Mouse (Mus musculus): ENCODE data around the gene Trim3. TPM values are rescaled to one million over a fixed set of nuclear protein-coding genes. Genes with fewer than 3 reads are reported as not detected.

Trim3 gene
- 10 to 100 TPM; 24.0 to 50.0 (median 38.6) TPM for total RNA-seq (2022)

DNA sequence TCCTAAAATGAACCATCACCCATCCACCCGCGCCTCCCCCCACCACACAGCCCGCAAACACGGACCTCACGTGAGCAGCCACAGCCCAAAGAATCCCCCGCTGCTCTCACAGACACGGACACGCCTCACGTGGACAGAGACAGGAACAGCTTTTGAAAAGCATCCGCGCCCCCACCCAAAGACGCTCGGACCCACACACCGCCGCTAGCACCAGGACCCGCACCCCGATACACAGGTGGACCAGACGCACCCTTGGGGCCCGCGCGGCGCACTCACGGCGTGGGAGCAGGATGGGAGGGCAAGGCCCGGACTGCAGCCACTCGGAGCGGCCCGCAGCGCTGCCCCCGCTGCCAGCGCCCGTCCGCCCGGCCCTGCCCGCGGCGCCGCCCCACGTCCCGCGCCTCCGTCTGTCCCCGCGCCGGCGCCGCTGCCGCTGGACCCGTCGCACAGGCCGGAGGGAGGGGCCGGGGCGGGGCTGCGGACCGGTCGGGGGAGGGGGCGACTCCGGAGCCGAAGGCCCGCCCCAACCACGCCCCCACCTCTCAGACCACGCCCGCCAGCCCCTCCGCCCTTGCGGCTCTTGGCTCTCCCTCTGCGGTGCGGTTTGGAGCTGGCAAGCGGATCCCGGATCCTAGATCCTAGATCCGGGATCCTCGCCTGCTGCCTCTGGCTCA is at the start of gene Trim3:
Trim3 (minus strand) TSS at position 445 of the 674 bp plus-strand sequence.
- DNase-seq = peak; percentile 88

DNA sequence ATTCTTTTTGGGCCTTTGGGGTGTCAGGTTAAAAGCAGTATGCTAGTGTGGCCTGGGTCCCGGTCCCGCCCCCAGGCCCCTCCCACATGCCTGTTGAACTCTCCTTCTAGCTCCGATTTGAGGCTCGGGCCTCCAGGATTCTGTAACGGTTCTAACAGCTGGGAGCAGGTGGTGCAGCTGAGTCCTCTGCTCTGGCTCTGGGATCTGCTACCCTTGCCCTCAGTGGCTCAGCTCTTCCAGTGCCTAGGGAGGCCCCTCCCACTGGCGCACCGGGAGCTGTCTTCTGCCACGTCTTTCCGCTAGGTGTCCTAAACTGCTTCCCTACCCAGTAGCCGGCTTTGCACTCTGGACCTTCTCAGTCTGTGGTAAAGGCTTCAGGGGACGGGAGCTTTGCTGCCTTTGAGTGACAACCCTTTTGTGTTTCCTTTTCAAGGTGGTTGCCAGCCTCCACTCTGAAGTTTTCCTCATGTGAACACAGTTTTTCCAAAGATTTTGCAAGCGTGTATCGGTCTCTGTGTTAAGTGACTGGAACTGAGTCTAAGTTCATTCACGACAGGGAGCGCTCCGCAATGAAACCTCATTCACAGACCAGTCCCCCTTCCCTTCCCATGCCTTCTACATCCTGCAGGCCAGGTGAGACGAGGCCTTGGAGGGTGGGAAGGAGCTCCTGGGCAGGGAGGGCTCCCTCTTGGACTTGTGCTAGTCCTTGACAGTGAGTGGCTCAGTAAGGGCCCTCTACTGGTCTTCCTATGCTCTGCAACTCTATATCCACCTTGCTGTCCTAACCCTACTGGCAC is 17.5 kb upstream of the Trim3 start, which contains the start of gene Dnhd1:
Dnhd1 (plus strand) TSS at position 189 of the 797 bp plus-strand sequence.
- peak; percentile 80 for DNase-seq

GRCm38 (mm10) chr7:105641936-105642335 is 8.6 kb upstream of the Trim3 start:
- no peak for DNase-seq

DNA sequence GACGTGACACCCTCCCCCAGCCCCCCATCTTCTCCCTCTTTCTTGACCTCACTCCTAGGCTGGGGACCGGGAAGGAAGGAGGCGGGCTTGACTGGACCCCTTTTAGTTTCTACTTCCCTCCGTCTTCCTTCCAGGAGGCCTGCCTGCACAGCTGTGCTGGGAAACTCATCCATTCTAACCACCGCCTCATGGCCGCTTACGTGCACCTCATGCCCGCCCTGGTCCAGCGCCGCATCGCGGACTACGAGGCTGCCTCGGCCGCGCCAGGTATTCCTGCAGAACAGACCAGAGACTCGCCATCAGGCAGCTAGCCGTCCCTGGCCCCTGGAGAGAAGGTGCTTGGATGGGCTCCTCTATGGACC is 7.5 kb upstream of the Trim3 start:
- no peak for DNase-seq

DNA sequence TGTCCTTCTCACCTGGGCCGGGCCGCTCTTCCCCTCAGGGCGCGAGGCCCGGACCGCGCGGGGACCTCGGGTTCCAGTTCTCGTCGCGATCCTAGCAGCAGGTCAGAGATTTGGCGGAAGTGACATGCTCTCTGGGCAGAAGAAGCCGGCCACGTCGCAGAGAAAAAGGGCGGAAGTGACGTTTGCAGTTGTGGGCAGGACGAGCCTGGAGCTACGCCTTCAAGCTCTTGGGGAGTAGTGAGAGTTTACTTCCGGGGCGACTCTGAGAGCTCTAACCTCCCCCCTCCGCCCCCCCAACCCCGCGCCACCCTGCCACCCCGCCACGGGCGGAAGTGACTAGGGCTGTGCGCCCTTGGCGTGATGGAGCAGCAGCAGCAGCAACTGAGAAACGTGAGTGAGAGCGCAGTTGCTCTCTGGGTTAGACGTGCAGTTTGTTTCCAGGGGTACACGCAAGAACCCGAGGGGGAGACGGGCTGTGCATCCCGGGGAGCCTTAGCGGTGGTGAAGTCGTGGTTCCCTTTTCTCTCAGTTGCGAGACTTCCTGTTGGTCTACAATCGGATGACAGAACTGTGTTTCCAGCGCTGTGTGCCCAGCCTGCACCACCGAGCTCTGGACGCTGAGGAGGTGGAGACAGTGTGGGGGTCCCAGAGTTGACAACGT is 7.0 kb upstream of the Trim3 start, which contains the start of the genes Arfip2 and Gm45799:
Arfip2 (minus strand) TSS at position 184 of the 661 bp plus-strand sequence.
Gm45799 (plus strand) TSS at position 320 of the 661 bp plus-strand sequence.
- peak; percentile 98 for DNase-seq

DNA sequence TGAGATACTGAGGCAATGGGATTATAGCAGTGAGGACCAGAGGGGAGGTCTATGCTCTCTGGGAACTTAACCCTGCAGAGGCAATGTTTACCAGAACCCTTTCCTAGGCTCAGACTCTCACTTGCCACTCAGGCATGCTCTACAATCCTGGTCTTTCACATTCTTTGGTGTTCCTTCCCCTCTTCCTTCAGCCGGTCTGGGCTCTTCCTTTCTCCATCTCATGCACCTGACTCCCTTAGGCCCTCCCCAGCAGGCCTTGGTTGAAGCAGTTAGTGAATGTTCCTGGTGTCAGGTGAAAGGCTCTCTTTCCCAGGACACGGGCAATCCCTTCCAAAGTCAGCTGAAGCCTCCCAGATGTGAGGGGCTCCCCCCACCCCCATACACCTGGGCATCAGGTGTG is 6.4 kb upstream of the Trim3 start, which contains the start of gene Timm10b:
Timm10b (plus strand) TSS at position 301 of the 400 bp plus-strand sequence.
- DNase-seq = no peak

DNA sequence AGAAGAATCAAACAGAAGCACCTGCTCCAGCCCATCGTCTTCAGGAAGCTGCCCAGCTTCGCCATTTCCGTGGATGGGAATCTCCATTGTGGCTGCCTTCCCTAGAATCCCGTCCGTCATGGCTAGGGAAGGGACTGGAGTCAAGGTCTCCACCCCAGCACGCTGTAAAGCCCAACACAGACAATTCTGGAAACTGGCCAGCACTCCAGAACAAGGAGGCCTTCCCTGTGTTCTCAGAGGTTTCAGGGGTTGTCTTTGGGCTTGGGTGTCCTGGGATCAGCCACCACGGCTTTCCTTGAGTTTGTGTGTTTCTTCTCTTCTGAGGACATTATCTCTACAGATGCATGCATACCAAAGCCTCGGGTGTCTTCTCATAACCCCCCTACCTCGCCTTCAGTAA is 5.9 kb upstream of the Trim3 start:
- no peak for DNase-seq

GRCm38 (mm10) chr7:105638776-105639175 is 5.4 kb upstream of the Trim3 start:
- no peak for DNase-seq

DNA sequence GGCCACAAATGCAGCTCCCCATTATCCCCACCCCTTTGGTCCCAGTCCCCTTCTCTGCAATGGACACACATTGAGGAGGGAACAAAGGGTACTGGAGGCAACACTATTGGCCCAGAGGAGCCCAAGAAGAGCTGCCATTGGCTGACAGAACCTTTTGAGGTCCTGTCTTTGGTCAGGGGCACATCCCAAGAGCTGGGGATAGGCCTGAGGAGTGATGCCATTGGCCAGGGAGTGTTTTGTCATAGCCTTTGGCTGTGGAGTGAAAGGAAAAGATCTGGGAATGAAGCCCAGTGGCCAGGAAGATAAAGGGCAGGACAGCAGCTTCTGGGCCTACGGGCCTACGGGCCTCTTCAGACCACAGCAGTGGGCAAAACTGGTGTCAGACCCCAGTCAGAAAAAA is 2.4 kb upstream of the Trim3 start:
- no peak for DNase-seq

GRCm38 (mm10) chr7:105634272-105634920 is 1.0 kb upstream of the Trim3 start:
- DNase-seq = no peak

- no peak for DNase-seq
Observed at GRCm38 (mm10) chr7:105633801-105634135, 397 bp upstream of the Trim3 start.

- no peak for DNase-seq
Observed at GRCm38 (mm10) chr7:105632551-105632972, 809 bp downstream of the Trim3 start.

DNA sequence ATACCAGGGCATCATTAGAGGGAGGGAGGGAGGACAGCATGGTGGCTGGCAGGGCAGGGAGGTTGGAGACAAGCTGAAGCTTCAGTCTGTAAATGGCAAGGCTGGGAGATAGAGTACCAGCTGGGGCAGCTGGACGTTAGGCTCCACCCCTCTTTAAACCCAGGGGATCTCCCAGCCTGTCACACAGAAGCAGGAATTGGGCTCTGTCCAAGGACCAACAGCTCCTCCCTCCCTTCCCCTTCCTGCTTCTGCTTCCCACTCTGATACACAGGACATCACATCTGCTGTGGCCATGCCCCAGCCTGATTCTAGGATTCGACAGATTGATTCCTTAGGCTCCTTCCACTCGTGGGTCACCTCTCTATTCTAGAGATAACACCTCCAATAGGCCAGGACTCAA is 4.7 kb downstream of the Trim3 start:
- peak; percentile 50 for DNase-seq

DNA sequence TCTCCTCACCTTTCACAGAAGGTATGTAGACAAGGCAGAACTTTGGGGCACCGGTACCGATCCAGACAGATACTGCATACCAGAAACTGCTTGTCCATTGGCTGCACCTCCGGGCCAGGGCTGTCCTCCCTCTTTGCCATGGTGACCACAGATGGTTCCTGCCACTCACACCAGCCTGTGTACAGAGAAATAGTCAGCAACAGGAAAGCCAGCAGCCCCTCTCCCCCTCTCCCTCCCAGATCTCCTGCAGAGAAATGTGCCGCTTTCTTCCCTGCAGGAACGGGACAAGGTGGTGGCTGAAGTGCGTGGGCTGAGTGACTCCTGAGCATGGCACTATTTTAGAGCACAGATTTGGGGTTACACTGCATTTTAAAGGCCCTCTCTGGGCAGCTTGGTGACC is 8.0 kb downstream of the Trim3 start:
- DNase-seq = no peak

DNA sequence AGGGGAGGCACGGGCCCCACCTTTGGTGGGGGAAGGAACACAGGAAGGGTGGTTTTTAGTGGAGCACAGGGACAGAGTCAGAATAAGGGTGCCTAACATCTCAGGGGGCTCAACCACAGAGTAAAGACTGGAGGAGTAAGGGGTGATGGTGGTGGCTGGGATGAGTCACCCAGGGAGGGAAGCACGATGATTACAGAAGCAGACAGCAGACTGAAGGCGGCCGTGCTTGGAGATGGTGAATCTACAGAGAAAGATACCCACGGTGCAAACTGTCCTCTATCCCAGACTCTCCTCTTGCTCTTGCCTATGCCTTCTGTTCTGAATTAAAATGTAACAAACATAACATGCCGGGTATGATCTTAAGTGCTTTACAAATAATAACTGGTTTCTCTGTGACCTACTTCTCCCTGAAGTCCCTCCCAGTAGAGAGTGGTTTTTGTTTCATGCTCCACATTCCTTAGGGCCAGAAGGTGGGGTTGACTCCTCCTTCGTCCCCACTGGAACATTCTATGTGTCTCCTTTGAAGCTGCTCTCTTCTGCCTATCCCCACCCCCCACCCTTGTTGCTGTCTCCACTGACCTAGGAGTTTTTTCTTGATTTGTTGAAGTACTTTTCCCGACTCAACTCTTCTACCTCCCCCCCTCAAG is 11.6 kb downstream of the Trim3 start:
- DNase-seq = no peak

- no peak for DNase-seq
Observed at GRCm38 (mm10) chr7:105621053-105621452, 12.3 kb downstream of the Trim3 start.

- no peak for DNase-seq
Observed at GRCm38 (mm10) chr7:105619701-105620100, 13.7 kb downstream of the Trim3 start.

GRCm38 (mm10) chr7:105617810-105618209 is 15.6 kb downstream of the Trim3 start:
- no peak for DNase-seq

GRCm38 (mm10) chr7:105616561-105616960 is 16.8 kb downstream of the Trim3 start:
- DNase-seq = no peak

DNA sequence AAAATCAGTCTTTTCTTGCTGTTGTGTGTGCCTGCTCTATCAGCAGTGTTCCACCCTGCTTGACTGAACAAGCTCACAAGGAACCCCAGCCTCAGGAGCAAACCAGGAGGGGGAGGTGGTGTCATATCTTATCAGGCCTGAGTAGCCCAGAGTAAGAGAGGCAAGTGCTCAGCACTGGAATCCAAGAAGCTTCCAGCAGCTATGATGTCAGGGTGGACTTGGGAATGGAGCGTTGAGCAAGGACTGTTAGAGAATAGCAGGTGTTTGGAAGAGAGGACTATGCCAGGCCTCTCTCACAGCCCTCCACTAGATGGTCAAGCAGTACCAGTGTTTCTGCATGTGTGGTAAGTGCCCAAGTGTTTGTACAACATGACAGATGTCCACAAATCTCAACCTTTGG is 17.7 kb downstream of the Trim3 start:
- DNase-seq = no peak

DNA sequence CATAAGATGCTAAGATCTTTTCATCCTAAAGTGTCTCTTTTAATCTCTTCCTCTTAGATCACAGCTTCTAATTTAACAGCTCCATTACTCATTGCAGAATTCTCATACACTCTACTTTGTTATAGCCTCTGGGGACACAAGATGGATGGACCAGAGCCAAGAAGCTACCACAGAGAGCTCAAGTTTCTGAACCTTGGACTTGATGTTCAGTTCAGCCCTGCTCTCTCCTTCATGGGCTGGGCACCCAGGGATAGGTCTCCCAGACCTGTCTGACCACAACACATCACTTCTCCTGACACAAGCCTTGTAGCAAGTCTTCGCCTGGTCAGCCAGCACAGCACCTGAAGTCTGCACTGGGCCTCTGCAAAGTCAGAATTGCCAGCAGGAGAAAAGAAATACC is 19.0 kb downstream of the Trim3 start:
- DNase-seq = no peak

DNA sequence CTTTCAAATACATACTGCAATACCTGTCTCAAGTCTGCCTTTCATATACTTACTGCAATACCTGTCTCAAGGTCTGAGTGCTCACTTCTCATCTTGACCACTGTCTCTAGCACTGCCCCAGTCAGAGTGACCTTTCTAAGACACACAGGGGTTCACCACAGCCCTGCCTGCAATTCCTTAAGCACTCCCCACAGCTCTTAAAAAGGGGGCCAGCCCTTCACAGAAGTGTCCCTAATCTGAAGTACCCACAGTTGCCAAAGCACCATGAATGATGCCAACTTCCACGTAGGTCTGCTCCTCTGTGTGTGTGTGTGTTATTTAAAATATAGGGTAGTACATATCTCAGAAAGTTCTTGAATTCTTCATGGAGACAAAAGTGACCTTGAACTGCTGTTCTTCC is 21.6 kb downstream of the Trim3 start:
- DNase-seq = no peak

Data from adrenal gland, adult 8-10 months (tissue).